Mouse (Mus musculus) CH12.LX (cell line): Measurements from ENCODE around the gene Arhgef28.

Source experiments
- CHD2 ChIP-seq: IDR thresholded peaks from 2 replicates; pipeline ENCODE4 v1.6.1; 2011; ENCODE audit warnings: low read length, improper control_type of control experiment
- CTCF ChIP-seq, 2 experiments: IDR thresholded peaks in 1 of 2; conservative IDR thresholded peaks in 1 of 2; 2 replicates each; pipeline ENCODE4 v1.5.1; 2011 to 2012; ENCODE audit warnings: low read depth in 2 of 2, low read length in 2 of 2, improper control_type of control experiment in 1 of 2, inconsistent platforms in 1 of 2, mild to moderate bottlenecking in 1 of 2, moderate library complexity in 1 of 2
- E2F4 ChIP-seq: IDR thresholded peaks from 2 replicates; pipeline ENCODE4 v1.6.1; 2011; ENCODE audit warnings: low read depth, low read length, improper control_type of control experiment; ENCODE audit not compliant: insufficient replicate concordance
- EP300 ChIP-seq: IDR thresholded peaks from 2 replicates; pipeline ENCODE4 v1.6.1; 2011; ENCODE audit warnings: low read length, improper control_type of control experiment
- IRF4 ChIP-seq: IDR thresholded peaks from 2 replicates; pipeline ENCODE4 v1.6.1; 2014; ENCODE audit warnings: low read depth, mild to moderate bottlenecking, inconsistent platforms, low read length, improper control_type of control experiment
- JUND ChIP-seq: conservative IDR thresholded peaks from 2 replicates; pipeline ENCODE4 v1.6.1; 2011; ENCODE audit warnings: low read depth, low read length, improper control_type of control experiment
- MAX ChIP-seq: IDR thresholded peaks from 2 replicates; pipeline ENCODE4 v1.6.1; 2011; ENCODE audit warnings: low read length, improper control_type of control experiment
- MEF2A ChIP-seq: IDR thresholded peaks from 2 replicates; pipeline ENCODE4 v1.6.1; 2014; ENCODE audit warnings: low read depth, mild to moderate bottlenecking, inconsistent platforms, low read length, improper control_type of control experiment, borderline replicate concordance
- POLR2A ChIP-seq: IDR thresholded peaks from 2 replicates; pipeline ENCODE4 v1.6.1; 2011; ENCODE audit warnings: low read depth, mild to moderate bottlenecking, improper control_type of control experiment, low read length
- SIN3A ChIP-seq: IDR thresholded peaks from 2 replicates; pipeline ENCODE4 v1.6.1; 2012; ENCODE audit warnings: low read length, improper control_type of control experiment, inconsistent platforms
- TBP ChIP-seq: conservative IDR thresholded peaks from 2 replicates; pipeline ENCODE4 v1.6.1; 2011; ENCODE audit warnings: low read depth, low read length, improper control_type of control experiment
- ZKSCAN1 ChIP-seq: IDR thresholded peaks from 2 replicates; pipeline ENCODE4 v1.6.1; 2012; ENCODE audit warnings: low read depth, inconsistent platforms, low read length, improper control_type of control experiment, borderline replicate concordance

- TF ChIP-seq MAX = no peak
- no peak for TF ChIP-seq JUND
- TF ChIP-seq CHD2 = no peak
- no peak for TF ChIP-seq SIN3A
- no peak for TF ChIP-seq E2F4
- TF ChIP-seq POLR2A = no peak
- TF ChIP-seq IRF4 = no peak
- no peak for TF ChIP-seq MEF2A
- TF ChIP-seq CTCF (conservative IDR thresholded peaks at IDR 0.05 in 1 of 2, IDR thresholded peaks at IDR 0.05 in 1 of 2; ENCODE audit: low read depth in 2 of 2, low read length in 2 of 2) = no peak
- TF ChIP-seq ZKSCAN1 = no peak
- no peak for TF ChIP-seq EP300
- TF ChIP-seq TBP = no peak
Measured at GRCm38 (mm10) chr13:98009070-98009469, 197.2 kb downstream of the Arhgef28 start.
